Mouse (Mus musculus) yolk sac, embryonic 10.5 days (tissue): Measurements from ENCODE around the gene Stk11.

ENCODE experiments used
- DNase-seq: peaks from one replicate; pipeline ENCODE4 v3.0.0-alpha.2; 2017; ENCODE audit warnings: low spot score

The Stk11 gene

DNA sequence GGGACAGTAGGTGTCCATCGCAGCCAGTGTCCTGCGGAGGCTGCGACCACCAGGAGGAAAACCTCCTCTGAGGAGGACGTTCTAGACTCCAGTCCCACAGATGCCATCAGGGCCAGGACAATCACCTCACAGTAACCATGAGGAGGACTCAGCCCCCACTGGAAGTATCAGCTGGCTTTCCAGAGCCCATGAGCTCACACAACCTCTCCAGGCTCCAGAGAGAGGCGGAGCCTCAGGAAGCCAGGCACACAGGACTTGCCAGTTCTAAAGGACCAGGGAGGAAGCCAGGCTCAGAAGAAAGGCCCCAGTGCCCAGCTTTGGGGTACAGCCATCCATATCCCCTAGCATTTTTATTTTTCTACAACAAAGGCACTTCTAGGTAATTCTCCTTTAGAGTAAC is 20.1 kb upstream of the Stk11 start:
- DNase-seq, result no peak

DNA sequence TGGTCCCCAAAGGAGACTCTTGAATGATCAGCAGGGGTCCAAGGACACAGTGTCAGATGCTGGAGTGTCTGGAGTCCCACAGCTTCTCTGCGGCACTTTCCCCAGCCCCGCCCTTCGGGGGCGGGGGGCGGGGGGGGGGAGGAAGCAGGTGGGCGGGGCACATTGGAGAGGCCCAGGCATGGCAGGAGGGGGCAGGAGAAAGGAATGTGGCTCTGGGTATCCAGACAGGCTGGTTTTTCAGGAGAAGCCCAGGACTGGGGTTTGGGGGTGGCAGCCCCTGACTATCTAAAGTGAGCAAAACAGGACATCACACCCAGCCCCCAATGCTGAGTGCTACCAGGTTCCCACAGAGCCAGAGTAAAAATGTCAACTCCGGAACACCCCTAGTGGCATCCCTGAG is 18.3 kb upstream of the Stk11 start:
- peak; percentile 61 for DNase-seq

DNA sequence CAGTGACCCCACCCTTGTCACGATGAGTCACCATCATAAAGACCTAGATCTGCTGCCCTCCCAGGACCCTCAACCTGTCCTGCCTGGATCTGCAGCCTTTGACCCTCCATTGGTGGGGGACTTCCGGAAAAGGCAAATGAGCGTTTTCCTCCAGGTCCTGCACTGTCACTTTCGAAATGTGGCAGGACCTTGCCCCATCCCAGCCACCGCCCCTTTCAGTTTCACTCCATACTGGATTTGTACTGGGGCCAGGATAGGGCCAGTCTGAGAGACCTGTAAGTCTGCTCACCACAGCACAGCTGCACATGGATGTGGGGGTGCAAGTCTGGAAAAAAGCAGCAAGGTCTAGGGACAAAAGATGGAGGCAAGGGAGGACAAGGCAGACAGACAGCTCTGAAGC is 17.0 kb upstream of the Stk11 start:
- DNase-seq, result no peak

DNA sequence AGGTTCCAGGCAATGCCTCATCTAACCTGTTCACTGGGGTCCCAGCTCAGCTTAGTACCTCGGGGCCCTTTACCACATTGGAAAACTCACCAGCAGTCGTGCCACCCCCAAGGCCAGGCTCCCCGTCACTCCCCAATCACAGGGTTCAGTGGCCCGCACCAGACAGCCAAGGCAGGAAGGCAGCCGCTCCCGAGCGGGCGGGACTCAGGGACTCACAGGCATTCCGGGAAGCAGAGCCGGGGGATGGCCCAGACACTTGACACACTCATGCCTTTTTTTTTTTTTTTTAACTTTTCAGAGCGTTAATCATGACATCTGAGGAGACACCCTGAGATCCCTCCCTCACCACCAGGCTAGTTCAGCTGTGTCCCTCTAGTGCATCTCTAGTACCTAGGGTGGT is 14.6 kb upstream of the Stk11 start:
- no peak for DNase-seq

DNA sequence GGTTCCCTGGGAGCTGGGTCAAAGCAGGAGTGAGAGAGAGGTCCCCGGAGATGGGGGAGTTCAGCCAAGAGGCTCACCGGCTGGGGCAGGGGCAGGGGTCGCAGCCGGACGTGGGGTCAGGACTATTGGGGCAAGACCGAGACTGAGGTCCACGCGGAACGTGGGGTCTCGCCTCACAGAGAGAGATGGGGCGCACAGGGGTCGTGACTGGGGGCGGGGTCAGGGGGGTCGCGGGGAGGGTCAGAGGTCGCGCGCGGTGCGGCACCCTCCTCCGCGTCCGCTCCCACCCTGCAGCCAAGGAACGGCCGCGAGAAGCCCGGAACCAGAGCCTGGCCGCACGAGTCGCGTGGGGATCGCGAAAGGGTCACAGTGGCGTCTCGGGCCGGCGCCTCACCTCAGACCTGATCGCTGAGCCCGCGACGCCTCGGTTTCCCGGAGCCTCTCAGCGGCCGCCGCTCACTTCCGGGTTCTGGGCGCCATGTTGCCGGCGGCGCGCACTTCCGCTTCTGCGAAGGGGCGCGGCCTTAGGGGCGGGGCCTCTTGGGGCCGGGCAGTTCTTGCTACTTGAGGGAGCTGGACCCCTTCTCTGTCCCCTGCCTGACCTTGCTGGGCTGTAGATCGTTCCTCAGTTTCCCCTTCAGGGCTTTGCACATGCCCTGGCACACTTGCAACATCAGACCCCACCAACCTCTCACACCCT is 13.2 kb upstream of the Stk11 start:
- peak; percentile 84 for DNase-seq

DNA sequence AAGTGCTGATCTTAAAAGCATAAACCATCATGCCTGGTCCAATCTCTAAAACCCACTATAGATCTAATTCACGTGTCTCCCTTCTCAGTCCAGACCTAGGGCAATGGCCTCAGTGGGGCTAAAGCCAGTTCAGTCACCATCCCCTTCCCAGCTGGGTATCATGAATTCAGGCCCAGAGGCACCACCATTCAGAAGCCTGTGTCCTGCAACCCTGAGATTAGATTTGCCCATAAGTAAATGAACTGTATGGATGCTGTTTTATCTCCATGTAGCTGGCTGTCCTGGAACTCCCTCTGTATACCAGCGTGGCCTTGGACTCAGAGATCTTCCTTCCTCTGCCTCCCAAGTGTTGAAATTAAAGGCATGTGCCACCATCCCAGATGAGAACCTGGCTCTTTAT is 12.6 kb upstream of the Stk11 start:
- DNase-seq, result no peak

DNA sequence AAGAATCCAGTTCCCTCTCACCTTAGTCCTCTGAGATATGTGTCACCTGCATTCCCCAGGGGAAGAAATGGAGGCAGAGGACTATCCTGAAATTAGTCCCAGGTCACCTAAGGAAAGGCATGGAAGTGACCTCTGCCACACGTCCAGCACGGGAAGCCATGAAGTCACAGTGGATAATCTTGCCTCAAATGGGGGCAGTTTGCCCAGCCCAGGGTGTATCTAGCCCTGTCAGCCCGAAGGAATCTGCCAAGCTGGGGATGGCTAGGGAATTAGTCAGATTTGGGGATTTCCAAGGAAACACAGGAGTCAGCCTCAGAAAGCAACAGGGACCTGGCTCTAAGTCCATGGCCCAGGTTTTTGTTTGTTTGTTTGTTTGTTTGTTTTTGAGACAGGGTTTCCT is 11.4 kb upstream of the Stk11 start:
- no peak for DNase-seq

DNA sequence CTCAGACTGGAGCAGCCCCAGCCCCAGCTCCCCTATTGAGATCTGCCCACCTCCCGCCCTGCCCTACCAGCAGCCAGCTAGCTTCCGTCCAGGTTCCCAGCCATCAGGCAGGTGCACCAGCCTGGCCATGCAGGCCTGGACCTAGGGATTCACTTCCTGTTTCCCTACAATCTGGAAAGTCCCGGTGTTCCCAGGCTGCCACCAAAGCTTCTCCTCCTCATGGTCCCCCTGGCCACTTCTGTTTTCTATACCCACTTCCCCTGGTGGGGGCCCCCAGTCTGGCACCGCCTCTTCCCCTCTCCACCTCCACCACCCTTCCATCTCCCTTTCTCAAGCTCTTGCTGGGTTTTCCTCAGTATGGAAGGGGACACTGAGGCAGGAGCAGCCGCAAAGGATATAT is 10.1 kb upstream of the Stk11 start, which contains the start of gene Sbno2:
Gene Sbno2, minus strand, starts transcription at position 112 of the 400 bp plus-strand sequence.
- DNase-seq, result no peak

DNA sequence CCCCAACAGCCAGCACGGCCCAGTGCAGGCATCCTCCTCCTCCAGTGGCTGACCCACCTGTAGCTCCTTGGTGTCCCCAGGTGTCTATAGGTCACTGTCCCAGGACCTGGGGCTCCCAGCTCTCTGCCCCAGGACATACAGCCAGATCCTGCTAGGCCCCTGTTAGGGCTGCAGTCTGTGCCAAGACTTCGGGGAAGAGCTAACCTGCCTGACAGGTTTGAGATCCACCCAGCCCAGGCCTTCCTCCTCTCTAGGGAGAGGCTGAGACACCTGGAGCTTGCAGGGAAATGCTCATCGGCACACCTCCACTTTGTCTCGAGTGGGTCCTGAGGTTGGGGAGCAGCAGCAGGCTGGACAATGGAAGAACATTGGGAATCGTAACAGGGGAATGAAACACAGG is 9.7 kb upstream of the Stk11 start:
- no peak for DNase-seq

DNA sequence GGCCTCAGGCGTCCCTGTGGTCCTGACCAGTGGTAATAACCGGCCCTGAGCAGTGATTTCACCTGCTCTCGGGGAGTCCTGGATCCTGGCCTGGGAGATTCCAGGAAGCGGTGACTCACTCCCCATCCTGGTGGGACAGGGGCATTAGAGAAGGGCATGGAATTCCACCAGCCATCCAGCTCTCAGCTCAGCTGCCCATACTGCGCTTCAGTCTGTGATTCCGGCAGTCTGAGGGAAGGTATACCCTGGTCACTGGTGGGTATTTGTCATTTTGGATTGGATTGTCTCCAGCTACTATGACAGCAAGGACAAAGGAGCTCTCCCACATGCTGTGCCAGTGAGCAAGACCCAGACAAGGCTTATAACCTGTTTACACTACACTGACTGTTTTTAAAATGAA is 7.9 kb upstream of the Stk11 start:
- no peak for DNase-seq

DNA sequence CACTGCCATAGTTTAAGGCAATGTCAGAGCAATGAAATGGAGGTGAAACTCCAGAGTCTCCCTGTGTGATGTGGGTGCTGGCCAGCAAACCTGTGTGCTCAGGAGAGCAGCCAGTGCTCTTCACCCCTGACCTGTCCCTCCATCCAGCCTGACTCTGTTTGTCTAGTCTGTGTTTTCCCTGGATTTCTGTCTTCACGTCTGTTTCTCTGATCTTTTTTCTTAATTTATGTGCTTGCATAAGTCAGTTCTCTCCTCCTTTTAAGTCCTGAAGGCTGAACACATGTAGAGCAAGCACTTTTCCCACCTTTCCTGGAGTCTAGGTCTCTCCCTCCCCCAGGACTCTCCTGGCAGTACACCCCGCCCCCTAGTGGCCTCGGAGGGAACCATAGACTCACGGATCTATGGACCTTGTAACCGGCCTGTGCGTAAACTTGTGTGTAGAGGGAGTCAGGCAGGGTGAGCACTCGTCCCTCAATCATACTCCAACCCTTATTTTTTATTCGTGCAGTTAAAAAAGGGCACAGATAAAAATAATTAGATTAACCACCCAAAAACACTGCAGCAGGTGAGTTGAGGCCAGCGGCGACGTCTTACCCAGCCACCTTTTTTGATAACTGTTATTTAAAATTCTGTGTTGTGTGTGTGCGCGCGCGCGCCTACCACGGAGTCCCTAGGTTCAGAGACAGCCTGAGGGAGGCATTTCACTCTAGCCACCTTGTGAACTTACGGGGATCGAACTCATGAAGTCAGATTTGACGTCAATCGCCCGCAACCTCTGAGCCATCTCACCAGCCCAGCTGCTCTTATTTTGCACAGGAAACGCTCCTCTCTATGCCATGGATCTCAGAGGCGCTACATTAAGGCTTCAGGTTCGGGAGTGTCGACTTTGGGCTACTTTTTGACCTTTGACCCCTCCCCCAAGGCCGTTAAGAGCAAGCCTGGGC is 990 bp upstream of the Stk11 start:
- peak; percentile 93 for DNase-seq

DNA sequence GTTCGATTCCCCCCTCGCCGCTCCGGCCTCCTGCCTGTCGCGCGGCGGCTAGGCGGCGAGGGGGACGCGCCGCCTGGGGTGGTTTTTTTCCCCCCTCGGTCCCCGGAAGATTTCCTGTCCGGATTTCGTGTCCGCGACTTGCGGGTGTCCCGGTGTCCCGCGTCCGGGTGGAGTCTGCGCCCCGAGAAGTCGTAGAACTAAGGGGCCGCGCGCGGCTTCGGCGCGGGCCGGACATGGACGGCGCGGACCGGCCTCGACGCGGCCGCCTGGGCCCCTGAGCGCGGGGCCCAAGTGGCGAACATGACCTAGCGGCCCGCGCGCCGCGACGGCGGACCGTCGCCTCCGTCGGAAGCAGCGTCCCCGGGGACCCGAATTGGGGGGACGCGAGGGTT is 337 bp downstream of the Stk11 start:
- no peak for DNase-seq

DNA sequence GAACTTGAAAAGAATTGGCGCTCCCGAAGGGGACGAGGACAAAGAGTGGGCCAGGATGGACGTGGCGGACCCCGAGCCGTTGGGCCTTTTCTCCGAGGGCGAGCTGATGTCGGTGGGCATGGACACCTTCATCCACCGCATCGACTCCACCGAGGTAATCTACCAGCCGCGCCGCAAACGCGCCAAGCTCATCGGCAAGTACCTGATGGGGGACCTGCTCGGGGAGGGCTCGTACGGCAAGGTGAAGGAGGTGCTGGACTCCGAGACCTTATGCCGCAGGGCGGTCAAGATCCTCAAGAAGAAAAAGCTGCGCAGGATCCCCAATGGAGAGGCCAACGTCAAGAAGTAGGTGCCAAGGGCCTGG is 942 bp downstream of the Stk11 start:
- DNase-seq, result no peak

DNA sequence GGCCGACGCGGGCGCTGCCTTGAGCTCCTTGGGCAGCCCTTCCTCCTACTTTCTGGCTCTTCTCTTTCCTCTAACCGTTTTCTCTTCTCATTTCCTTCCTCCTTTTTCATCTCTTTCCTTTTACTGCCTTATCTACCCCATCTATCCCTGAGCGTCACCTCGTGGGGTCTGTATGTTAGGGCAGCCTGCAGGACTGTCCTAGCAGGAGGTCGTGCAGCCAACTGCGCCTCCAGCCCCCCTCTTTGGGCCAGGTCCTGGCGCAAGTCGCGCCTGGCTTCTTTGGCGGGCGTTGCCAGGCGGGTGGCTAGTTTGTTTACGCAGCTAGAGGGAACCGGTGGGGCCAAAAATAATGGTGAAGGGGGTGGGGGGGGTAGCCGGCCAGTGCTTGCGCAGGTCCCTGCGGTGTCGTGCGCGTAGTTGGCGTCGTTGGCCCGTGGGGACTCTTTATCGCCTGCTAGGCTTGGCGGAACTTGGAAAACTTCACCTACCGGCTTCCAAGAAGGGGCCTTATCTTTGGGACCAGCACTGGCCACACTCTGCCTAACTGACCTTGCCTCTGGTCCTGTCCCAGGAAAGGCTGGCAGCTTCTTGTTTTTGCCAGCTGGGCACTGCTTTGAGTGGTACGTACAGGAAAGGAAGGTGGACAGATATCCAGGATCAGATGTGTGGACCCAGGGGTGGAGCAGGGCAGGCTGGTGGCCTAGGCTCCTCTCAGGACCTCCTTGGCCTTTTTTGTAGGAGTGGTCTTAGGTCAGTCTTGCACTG is 1.5 kb downstream of the Stk11 start:
- no peak for DNase-seq

DNA sequence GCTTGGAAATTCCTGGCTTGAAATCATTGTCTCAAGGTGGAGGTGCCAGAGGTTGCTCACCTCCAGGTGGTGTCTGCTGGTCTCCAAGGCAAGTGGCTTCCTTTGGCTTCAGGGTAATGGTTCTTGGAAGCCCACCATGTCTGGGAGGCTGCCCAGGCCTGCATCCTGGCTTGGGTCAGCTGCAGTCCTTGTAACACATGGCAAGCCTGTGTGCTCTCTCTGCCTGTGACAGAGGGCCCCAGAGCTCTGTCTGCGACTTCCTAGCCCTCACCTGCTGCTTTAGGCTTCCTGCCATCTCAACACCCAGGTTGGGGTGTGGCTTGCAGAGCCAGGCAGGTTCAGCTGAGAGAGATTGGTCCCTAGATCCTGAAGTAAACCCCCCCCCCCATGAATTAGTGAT is 2.1 kb downstream of the Stk11 start:
- DNase-seq, result no peak

DNA sequence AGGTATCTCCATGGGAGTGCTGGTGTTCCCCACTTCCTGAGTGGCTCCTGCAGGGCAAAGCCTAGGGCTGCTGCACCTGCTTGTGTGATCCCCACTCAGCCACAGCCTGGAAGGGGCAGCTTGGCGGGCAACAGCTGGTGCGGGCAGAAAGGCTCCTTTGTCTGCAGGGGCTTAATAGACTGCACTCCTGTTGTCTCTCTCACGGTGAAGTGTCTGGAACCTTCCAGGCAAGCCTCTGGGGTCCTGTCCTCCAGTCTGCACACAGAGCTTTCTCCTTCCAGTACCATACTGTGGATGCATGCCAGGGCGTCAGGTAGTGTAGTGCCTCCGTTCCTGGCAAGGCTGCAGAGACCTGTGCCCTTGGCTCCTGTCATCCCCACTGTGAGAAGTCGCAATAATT is 2.9 kb downstream of the Stk11 start:
- DNase-seq, result no peak

DNA sequence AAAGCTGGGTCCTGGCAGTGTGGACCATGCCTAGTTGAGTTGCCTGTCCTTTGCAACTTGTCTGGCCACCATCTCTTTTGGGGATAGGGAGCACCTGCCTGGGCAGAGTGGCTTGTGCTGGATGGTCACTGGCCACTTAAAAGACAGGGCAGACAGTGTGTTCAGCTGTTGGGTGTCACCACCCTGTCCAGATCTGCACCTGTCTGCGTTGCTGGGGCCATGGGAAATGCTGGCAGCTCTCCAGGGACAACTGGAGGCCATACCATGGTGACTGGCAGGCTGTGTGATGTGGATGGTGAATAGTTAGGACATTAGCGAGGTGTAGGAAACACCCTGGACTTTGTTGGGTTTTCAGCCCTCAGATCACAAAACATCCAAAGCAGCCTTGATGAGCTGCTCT is 4.5 kb downstream of the Stk11 start:
- no peak for DNase-seq

DNA sequence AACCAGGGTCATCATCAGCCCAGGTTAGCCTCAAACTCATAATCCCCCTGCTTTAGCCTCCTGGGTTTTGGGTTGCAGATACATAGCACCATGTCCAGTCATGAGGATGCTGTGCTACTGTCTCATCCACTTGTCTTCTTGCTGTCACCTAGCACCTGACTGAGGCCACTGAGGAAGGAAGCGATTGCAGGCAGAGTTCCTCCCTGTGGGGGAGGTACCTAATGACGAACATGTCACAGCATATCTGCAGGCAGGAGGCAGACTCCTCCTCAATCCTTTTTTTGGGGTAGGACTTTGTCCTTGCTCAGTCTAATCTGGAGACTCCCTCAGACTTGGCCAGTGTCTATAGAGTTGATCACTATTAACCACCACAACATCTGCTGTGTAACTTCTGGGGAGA is 6.0 kb downstream of the Stk11 start:
- no peak for DNase-seq

DNA sequence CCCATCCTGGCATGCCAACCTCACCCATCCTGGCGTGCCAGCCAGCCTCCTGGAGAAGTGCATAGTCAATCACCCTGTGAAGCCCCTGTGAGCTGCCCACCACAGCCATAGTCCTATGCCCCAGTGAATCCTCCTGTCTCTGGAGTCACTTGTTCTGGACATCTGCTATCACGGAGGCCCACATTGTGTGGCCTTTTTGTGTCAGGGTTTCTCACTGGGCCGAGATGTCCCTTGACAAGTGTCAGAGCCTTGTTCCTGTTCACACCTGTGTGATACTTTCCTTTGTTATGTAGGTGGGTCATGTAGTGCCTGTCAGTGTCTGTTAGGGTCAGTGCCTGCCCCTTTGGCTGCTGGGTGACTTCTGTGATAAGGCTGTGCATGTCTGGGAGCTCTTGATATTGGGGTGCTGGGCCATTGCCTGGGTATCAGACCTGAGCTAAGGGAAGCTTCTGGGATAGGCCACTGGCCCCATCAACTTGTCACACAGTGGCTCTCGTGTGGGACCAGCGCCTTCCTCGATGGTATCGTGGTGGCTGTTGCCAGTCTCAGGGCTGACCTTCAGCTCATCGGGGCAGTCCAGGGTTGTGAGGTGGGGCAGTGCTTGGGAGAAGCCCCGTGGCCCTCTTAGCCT is 8.4 kb downstream of the Stk11 start:
- DNase-seq, result no peak

DNA sequence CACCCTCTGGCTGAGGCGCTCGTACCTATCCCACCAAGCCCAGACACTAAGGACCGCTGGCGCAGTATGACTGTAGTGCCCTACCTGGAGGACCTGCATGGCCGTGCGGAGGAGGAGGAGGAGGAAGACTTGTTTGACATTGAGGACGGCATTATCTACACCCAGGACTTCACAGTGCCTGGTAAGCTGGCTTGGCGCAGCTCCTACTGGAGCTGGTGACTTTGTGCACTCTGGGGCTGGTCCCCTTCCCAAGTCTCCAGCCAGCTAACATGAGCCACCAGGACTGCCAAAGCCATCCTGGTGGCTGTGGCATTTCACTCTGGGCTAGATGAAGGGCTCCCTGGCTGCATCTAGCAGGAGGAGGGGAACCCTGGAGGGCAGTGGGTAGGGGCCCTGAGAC is 12.3 kb downstream of the Stk11 start:
- no peak for DNase-seq

DNA sequence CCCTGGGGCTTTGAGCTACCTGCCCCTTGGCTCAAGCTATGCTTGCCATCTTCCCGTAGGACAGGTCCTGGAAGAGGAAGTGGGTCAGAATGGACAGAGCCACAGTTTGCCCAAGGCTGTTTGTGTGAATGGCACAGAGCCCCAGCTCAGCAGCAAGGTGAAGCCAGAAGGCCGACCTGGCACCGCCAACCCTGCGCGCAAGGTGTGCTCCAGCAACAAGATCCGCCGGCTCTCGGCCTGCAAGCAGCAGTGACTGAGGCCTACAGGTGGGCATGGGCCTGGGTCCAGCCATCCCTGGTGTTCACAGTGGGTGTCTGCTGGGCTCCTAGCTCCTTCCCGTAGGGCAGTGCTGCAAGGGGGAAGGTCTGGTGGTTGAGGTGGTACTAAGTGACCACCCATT is 14.2 kb downstream of the Stk11 start:
- DNase-seq, result no peak

DNA sequence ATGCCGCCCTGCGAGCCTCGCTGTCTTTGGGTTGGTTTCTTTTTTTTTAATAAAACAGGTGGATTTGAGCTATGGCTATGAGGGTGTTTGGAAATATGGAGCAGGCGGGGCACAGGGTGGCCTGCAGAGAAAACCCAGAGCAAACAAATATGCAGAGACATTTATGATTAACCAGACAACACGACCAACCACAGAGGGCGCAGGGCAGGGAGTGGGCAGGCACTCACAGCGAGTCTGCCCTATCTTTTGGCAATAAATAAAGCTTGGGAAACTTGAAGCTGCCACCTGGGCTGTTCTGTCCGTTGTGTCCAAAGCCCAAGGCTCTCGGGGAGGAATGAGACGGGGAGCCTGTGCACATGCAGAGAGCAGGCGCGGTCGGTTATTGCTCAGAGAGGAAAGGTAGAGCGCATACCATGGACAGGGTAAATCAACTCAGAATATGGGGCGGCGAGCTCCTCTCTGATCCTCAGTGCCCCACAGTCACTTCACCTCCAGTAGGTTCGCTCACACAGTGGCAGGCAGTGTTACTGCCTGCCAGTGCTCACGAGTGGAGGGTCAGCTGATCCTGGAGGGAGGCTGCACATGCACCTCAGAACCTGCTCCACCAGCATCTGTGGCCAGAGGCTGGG is 14.9 kb downstream of the Stk11 start:
- DNase-seq, result no peak
